Mouse (Mus musculus) adrenal gland, adult 18-20 months (tissue): ENCODE data around the gene Myo16. TPM values are rescaled to one million over a fixed set of nuclear protein-coding genes. Genes with fewer than 3 reads are reported as not detected.

Source experiments
- DNase-seq, 2 experiments: peaks; one replicate each; pipeline ENCODE4 v3.0.0; 2021 to 2022; ENCODE audit warnings: low spot score in 2 of 2
- long read RNA-seq, 2 experiments: library from polyadenylated mRNA; stranded (forward); transcript quantifications; one replicate each; pipeline ENCODE4 v2.0.0; 2021
- total RNA-seq, 2 experiments: library from RNA; stranded (reverse); gene quantifications; 1 replicate in 1 of 2; 2 replicates in 1 of 2; pipeline ENCODE4 v1.2.3; 2021

Gene Myo16
- under 1 TPM in 1 of 2 experiments, not detected in 1; 0.06 TPM for total RNA-seq
- long read RNA-seq, experiment 1: 0 reads
- long read RNA-seq, experiment 2: 0 reads

DNA sequence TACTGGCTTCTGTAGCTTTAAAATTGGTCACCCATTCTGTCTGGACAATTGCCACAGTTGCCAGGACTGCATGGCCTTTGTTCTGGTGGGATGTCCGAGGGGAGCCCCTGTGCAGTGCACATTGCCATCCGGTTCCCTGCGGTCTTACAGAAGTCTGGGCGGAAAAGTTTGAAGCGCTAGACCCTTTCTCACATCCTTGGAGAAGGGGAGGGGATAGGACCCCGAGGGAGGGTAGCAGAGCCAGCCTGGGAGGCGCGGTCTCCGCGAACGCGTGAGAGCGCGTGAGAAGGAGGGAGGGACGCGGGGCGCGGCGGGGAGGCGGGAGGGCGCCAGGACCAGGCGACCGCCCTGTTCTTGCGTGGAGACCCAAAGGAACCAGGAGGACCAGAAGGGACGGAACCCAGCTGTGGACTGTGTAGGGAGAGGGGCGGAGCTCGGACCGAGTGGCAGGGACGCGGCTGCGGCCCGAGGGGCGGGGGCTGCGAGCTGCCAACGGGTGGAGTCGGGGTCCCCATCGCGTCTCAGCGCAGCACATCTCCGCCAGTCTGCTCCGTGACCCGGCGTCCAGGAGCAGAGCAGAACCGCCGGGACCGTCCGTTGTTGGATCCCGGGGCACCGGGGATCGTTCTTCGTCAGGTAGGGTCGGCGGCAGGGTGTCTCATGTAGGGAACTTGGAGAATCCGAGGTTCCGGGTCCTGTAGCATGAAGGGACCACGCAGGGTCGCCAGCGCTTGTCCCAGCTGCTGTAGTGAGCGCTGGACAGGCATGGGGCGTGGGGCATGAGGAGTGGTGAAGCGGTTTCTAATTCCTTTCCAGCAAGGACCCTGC, at the start of gene Myo16:
TSS of gene Myo16 (plus strand) at position 301 of the 828 bp plus-strand sequence.
- no peak for DNase-seq

DNA sequence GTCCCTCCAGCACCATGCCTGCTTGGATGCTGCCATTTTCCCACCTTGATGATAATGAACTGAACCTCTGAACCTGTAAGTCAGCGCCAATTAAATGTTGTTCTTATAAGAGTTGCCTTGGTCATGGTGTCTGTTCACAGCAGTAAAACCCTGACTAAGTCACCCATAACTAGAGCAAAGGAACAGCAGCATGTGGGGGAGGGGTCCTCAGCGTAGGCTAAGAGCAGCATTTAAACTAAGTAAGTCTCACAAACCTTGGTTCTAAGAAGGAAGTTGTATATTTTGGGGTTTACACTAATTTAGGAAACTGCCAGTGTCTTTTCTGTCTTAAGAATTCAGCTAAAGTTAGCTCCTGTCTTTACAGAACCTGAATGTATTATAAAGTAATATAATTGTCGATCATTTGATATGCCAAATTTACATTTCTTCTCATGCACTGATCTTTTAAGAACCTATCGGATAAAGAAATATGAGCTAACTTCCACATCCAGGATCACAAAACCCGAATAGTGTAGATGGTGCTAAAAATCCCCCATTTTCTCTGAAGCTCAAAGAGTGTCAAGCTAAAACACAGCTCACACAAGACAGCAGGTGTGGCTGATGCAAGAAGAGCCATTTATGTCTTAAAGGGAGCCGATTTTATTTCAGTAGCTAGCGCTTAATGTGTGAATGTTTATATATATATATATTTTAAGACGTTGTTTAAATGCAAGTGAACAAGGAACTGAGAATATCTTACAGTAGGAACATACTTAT, 45.0 kb upstream of the Myo16 start:
- no peak for DNase-seq

DNA sequence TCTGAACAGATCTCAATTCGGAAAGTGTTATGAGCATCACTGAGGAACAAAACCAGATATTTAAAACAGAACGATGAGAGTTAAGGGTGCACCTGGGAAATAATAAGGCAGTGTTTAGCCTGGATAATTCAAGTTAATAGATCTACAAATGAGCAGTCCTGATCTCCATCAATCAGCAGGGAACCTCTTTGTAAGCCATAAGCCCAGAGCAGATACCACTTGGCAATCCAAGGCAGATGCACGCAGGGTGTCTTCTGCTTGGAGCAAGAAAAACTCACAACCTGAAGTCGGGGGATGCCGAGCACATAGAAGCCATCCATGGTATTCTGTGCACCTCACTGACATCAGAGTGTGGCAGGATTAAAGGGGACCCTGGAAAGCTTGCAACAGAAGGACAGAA, 31.0 kb upstream of the Myo16 start:
- no peak for DNase-seq

GRCm38 (mm10) chr8:10123412-10123811, 30.3 kb upstream of the Myo16 start:
- no peak for DNase-seq

GRCm38 (mm10) chr8:10125684-10126083, 28.0 kb upstream of the Myo16 start:
- DNase-seq: no peak

DNA sequence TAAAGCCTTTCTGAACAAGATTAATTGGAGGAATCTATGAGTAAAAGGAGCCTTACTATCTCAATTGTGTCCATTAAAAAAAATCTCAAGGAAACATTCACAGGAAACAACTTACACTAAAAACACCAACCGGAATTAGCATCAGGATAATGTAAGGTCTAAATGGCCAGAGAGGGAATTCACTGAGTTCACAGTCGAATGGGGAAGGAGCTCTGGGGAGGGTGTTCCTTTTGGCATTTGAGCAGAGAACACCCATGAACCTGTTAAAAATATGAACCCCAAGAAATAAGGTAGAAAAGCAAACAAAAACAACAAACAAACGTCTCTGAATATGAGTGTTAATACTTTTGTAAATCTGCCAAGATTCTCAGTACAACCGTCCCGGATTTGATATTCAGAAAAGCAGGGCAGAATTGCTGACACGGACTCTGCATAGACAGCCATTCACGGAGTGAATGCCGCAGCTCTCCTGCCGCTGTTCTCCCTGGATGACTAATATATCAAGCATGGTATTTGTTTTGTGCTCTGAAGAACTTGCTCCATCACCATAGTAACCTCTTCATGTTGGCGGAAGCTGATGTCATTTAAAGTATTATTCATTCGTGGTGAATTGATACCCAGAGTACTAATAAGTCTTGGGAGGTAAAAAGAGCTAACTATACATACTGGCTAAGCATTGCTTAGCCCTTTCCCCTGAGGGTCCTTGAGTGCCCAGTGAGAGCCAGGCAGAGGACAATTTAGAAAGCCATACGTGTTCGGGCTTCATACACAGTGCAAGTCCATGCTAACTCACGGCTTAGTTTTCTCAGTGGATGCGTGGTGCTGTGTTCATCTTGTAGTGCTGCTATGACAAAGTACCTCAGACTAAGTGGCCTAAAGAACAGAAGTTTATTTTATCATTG, 22.9 kb upstream of the Myo16 start:
- no peak for DNase-seq

DNA sequence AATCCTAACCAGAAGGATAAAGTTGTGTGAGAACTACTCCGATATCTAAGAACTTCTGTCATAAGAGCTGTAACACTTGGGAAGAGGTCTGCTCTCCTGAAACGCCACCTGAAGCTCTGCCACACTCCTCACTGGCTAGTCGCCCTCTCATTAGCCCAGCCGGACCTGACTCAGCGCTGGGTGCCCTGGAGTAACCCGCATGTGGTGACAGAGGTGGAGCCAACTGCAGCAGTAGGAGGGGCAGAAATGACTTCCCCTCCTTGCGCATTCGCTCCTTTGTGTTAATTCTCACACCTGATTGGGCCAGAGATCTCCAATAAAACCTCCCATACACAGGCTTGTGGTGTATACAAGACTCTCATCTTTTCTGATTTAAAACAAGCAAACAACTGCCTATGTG, 14.2 kb upstream of the Myo16 start:
- no peak for DNase-seq

DNA sequence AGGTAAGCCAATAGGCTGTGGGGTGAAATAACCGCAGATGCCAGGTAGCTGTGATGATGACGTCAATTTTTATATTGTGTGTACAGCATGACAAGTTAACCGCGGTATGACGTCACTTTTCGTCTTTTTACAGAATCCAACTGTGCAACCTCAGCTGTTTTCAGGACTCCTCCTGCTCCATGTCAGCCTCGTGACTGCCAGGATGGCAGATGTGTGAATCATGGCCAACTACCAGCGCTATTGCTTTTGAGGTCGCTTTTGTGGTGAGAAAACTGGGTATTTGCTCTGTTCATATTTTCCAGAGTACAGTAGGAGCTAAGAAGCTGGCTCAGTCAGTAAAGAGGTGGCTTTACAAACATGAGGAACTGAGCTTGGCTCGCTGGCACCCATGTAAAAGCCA, 9.8 kb upstream of the Myo16 start:
- no peak for DNase-seq

DNA sequence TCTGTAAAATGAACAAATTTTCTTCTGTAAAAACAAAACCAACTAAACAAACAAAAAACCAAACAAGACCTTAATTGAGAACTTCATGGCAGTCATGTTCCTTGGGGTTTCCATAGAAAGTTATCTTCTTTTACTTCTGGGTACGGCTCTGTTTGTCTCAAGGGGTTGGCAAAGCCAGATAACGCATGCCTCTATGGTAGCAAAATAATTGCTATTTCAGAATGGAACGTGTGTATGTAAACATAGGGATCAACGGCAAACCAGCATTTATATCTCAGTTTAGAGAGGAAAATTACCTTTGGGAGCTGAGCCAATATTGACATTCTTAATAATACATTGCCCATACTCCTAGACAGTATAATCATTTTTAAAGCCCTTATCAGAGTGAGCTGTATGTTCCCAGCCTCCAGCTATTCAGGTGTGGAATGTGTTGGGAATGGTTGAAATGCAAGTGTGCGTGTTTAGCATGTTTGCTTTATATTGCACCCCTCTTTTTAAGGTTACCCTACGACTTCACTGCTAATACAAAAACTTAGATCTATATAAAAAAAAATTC, 1.9 kb upstream of the Myo16 start:
- DNase-seq: no peak

DNA sequence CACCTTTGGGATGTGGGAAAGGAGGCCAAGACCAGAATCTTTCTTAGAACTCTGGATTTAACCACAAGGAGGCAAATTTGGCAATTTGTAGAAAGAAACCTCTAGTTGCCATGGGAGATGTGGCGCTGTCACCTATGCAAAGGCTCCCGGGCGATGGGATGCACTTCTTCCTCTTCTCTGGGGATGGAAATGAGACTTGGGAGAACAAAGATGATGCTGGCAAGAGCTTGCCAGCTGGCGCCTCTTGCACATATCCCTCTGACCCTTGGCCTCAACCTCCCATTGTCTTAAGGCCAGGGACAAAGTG, 681 bp downstream of the Myo16 start:
- DNase-seq: no peak

DNA sequence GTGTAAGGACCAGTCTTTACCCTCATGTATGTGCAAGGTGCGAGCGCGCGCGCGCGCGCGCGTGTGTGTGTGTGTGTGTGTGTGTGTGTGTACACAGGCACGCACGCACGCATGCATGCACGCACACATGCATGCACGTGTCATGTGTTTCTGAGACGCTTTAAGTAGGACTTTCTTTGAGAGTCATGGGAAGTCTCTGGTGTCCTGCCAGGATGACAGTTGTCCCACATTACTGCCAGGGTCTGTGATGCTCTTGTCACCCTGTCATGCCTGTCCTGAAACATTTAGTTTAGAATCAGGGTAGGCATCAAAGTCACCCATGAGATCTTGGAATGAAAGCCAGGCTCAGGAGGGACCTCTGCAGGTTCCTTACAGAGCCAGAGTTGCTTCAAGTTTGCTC, 1.4 kb downstream of the Myo16 start:
- no peak for DNase-seq

DNA sequence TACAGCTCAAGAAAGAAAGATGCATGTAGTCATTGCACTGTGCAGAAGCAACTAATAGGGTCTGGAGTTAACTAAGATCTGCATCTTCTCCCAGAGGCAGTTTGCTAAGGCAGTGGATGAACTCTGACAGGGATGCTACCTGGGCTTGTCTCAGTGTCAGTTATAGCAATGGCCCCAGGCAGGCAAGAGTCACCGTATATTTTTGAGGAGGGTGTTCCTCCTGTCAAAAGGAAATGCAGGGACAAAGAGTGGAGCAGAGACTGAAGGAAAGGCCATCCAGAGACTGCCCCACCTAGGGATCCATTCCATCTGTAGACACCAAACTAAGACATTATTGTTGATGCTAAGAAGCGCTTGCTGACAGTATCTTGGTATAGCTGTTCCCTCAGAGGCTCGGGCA, 7.4 kb downstream of the Myo16 start:
- DNase-seq: no peak

GRCm38 (mm10) chr8:10164959-10165358, 11.2 kb downstream of the Myo16 start:
- no peak for DNase-seq

GRCm38 (mm10) chr8:10168326-10168725, 14.6 kb downstream of the Myo16 start:
- no peak for DNase-seq

- DNase-seq: no peak
These were observed 16.2 kb downstream of the Myo16 start for GRCm38 (mm10) chr8:10169894-10170293.

- no peak for DNase-seq
These were observed 17.6 kb downstream of the Myo16 start for GRCm38 (mm10) chr8:10171321-10171720.

- no peak for DNase-seq
These were observed 18.6 kb downstream of the Myo16 start for GRCm38 (mm10) chr8:10172278-10172677.

GRCm38 (mm10) chr8:10173033-10173747, 19.5 kb downstream of the Myo16 start:
- no peak for DNase-seq

DNA sequence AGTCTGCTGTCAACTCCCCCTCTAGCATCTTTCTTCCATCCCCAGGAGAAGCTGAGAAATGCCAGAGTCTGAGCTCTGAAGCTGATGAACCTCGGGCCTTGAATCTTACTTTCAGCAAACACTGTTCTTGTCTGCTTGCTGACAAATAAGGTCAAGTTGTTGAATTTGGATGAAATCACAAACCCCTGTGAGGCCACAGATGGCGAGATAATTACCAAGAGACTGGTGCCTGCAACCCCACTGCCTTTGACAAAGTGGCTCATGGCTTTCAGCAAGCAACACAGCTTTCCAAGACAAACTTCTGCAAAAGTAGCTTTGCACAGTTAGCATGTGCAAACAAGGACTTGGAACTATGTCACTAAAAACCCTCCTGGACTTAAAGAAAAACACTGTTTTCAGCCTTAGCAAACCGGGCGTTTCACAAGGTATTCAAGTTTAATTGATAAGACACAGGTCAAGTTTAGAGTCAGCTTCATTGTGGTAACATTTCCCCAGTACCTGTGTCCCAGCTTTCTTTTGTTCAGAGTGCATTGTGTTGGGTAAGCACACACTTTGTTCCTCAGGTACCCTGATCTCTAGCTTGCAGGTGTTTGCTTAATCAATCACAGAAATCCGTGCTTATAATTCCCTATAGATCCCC, 20.6 kb downstream of the Myo16 start:
- DNase-seq: no peak
